Mouse (Mus musculus) bone marrow, adult 2 months (tissue): ENCODE results near the gene Mtor.
A peak's percentile ranks its signal among the peaks of the same experiment; 100 is the strongest.

Experiments used
- CTCF ChIP-seq: fragments of 200-500 bp; IDR thresholded peaks from 2 replicates; pipeline ENCODE4 v1.5.1; 2011; ENCODE audit warnings: low read length, control low read depth; ENCODE audit not compliant: control insufficient read depth, insufficient read depth
- POLR2A ChIP-seq: fragments of 200-500 bp; IDR thresholded peaks from 2 replicates; pipeline ENCODE4 v1.6.1; 2011; ENCODE audit warnings: low read depth, mild to moderate bottlenecking, control low read depth, low read length, borderline replicate concordance; ENCODE audit not compliant: control insufficient read depth

DNA sequence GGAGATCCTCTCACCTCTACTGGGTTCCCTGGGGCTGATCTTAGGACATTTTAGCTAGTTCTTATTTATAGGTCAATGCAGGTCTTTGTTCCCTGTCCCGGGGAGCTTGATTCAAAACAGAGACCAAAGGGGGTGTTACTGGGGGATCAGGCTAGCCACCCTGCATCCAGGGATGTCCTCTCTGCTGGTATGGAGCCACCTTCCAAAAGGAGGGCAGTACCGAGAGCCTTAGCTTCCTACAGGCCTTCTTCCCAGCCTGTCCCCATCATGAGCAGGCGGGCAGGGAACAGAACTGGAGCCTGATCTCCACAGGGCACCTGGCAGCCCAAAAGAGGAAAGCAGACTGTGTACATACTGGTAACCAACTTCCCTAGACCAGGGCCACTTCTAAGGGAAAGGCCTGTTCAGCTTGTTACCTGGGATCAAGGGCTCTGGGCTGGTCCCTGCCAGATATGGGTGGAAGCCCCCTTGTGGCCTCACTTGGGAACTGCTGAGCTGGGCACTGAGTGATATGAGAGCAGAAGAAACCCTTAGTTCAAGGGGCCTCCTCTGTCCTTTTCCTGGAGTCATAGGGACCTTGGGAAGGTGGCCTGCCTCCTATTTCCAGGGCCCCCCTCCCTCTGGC is 156.2 kb downstream of the Mtor start:
- peak; percentile 72 for TF ChIP-seq CTCF
- TF ChIP-seq POLR2A = no peak
